Mouse (Mus musculus): Measurements from ENCODE around the gene Susd4.

Susd4 gene

GRCm38 (mm10) chr1:182763716-182764461, at the start of gene Susd4:
Gene Susd4 (plus strand): TSS chr1:182763860.
- DNase-seq (ENCODE audit: low spot score): peak; percentile 80

- no peak for DNase-seq (ENCODE audit: low spot score)
These were observed 49.3 kb upstream of the Susd4 start for GRCm38 (mm10) chr1:182714236-182714935.

- no peak for DNase-seq (ENCODE audit: low spot score)
These were observed 36.1 kb upstream of the Susd4 start for GRCm38 (mm10) chr1:182727541-182727940.

- no peak for DNase-seq (ENCODE audit: low spot score)
These were observed 34.7 kb upstream of the Susd4 start for GRCm38 (mm10) chr1:182729002-182729401.

- peak; percentile 11 for DNase-seq (ENCODE audit: low spot score)
These were observed 31.0 kb upstream of the Susd4 start for GRCm38 (mm10) chr1:182732695-182733094.

- no peak for DNase-seq (ENCODE audit: low spot score)
These were observed 27.8 kb upstream of the Susd4 start for GRCm38 (mm10) chr1:182735891-182736290.

GRCm38 (mm10) chr1:182747081-182747480, 16.6 kb upstream of the Susd4 start:
- no peak for DNase-seq (ENCODE audit: low spot score)

- no peak for DNase-seq (ENCODE audit: low spot score)
These were observed 15.8 kb upstream of the Susd4 start for GRCm38 (mm10) chr1:182747834-182748233.

- no peak for DNase-seq (ENCODE audit: low spot score)
These were observed 14.6 kb upstream of the Susd4 start, which contains the start of gene Ccdc185 for GRCm38 (mm10) chr1:182749080-182749479. Gene Ccdc185 (minus strand): TSS chr1:182749180.

GRCm38 (mm10) chr1:182751301-182751700, 12.4 kb upstream of the Susd4 start:
- no peak for DNase-seq (ENCODE audit: low spot score)

GRCm38 (mm10) chr1:182753694-182754093, 10.0 kb upstream of the Susd4 start:
- no peak for DNase-seq (ENCODE audit: low spot score)

- DNase-seq (ENCODE audit: low spot score): no peak
These were observed 8.8 kb upstream of the Susd4 start for GRCm38 (mm10) chr1:182754865-182755264.

GRCm38 (mm10) chr1:182758783-182759182, 4.9 kb upstream of the Susd4 start:
- no peak for DNase-seq (ENCODE audit: low spot score)

GRCm38 (mm10) chr1:182763191-182763715, 407 bp upstream of the Susd4 start:
- DNase-seq (ENCODE audit: low spot score): peak; percentile 32

- peak; percentile 65 for DNase-seq (ENCODE audit: low spot score)
These were observed 1.1 kb downstream of the Susd4 start for GRCm38 (mm10) chr1:182764541-182765281.

GRCm38 (mm10) chr1:182775576-182775975, 11.9 kb downstream of the Susd4 start:
- no peak for DNase-seq (ENCODE audit: low spot score)

- peak; percentile 48 for DNase-seq (ENCODE audit: low spot score)
These were observed 13.2 kb downstream of the Susd4 start for GRCm38 (mm10) chr1:182776749-182777410.

GRCm38 (mm10) chr1:182778225-182778624, 14.6 kb downstream of the Susd4 start:
- DNase-seq (ENCODE audit: low spot score): no peak

GRCm38 (mm10) chr1:182779024-182779520, 15.4 kb downstream of the Susd4 start:
- no peak for DNase-seq (ENCODE audit: low spot score)

- no peak for DNase-seq (ENCODE audit: low spot score)
These were observed 20.1 kb downstream of the Susd4 start for GRCm38 (mm10) chr1:182783774-182784173.

- no peak for DNase-seq (ENCODE audit: low spot score)
These were observed 21.1 kb downstream of the Susd4 start for GRCm38 (mm10) chr1:182784784-182785183.

GRCm38 (mm10) chr1:182785504-182785903, 21.8 kb downstream of the Susd4 start:
- DNase-seq (ENCODE audit: low spot score): no peak
